Mouse (Mus musculus): Measurements from ENCODE around the gene Serping1. TPM values are rescaled to one million over a fixed set of nuclear protein-coding genes. Genes with fewer than 3 reads are reported as not detected.

Serping1 gene
- 64.6 and 93.7 TPM in 2 replicates for polyA plus RNA-seq (2012; rRNA removed)

- WGBS: 95% methylated on average over 9 of the region's 9 CpGs
- no peaks in the 10 kb centered on the region for H3K36me3 ChIP-seq (ENCODE audit: control insufficient read depth, insufficient read depth, low read length)
- DNase-seq: no peak
- H3K27ac ChIP-seq (ENCODE audit: control insufficient read depth, insufficient read depth, low read length): no peak within 1 kb of the TSS
- TF ChIP-seq CTCF (IDR thresholded peaks at IDR 0.05; ENCODE audit: borderline replicate concordance, control insufficient read depth, extremely low read depth, insufficient read depth, low read length, poor library complexity) (no peak), POLR2A (IDR thresholded peaks at IDR 0.05; ENCODE audit: control insufficient read depth, extremely low read depth, insufficient read depth, low read length, poor library complexity) (no peak)
- H3K4me1 ChIP-seq (replicated peaks; ENCODE audit: control insufficient read depth, insufficient read depth, low read length): no peaks in the 10 kb centered on the region
- no peaks in the 10 kb centered on the region for H3K27me3 ChIP-seq (ENCODE audit: control insufficient read depth, insufficient read depth, low read length)
- no peak within 1 kb of the TSS for H3K4me3 ChIP-seq (ENCODE audit: control insufficient read depth, insufficient read depth, low read length)
Measured at GRCm38 (mm10) chr2:84775241-84775640, at the start of gene Serping1. Serping1 (minus strand) TSS chr2:84775444.

GRCm38 (mm10) chr2:84823237-84823636, 48.0 kb upstream of the Serping1 start:
- TF ChIP-seq CTCF (IDR thresholded peaks at IDR 0.05; ENCODE audit: borderline replicate concordance, control insufficient read depth, extremely low read depth, insufficient read depth, low read length, poor library complexity) (no peak), POLR2A (IDR thresholded peaks at IDR 0.05; ENCODE audit: control insufficient read depth, extremely low read depth, insufficient read depth, low read length, poor library complexity) (no peak)
- no peaks in the 10 kb centered on the region for H3K36me3 ChIP-seq (ENCODE audit: control insufficient read depth, insufficient read depth, low read length)
- H3K4me3 ChIP-seq (ENCODE audit: control insufficient read depth, insufficient read depth, low read length): no peak overlapping the region
- DNase-seq: no peak
- H3K4me1 ChIP-seq (replicated peaks; ENCODE audit: control insufficient read depth, insufficient read depth, low read length): peaks cover 10% of the 10 kb centered on the region
- H3K27ac ChIP-seq (ENCODE audit: control insufficient read depth, insufficient read depth, low read length): no peak overlapping the region
- 0 out of 2 replicates have a peak, but pooled peaks cover 2% of the 10 kb centered on the region for H3K27me3 ChIP-seq (ENCODE audit: control insufficient read depth, insufficient read depth, low read length)
- 35% methylated on average over 2 of the region's 2 CpGs for WGBS

DNA sequence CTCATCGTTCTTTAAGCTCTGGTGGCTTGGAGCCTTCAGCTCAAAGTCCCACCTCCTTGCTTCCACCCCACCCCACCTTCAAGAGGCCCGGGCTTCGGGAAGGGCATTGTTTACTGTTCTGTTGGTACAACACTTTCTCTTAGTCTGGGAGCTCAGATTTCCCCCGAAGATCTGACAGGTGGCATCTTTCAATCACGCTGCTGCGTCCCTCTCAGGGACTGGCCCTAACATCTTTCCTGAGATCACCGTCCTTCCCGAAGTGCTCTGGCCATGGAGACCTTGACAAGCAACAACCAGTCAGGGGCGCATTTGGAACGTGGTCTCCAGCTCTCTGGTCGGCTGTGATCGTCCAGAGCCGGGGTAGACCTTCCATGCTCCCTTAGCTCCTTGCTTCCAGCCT, 47.3 kb upstream of the Serping1 start, which contains the start of gene Smtnl1:
Gene Smtnl1 (minus strand): TSS at position 101 of the 400 bp plus-strand sequence.
- H3K36me3 ChIP-seq (ENCODE audit: control insufficient read depth, insufficient read depth, low read length): no peaks in the 10 kb centered on the region
- H3K27me3 ChIP-seq (ENCODE audit: control insufficient read depth, insufficient read depth, low read length): 0 out of 2 replicates have a peak, but pooled peaks cover 2% of the 10 kb centered on the region
- H3K4me3 ChIP-seq (ENCODE audit: control insufficient read depth, insufficient read depth, low read length): no peak within 1 kb of the TSS
- no peak for TF ChIP-seq CTCF (IDR thresholded peaks at IDR 0.05; ENCODE audit: borderline replicate concordance, control insufficient read depth, extremely low read depth, insufficient read depth, low read length, poor library complexity)
- TF ChIP-seq POLR2A (IDR thresholded peaks at IDR 0.05; ENCODE audit: control insufficient read depth, extremely low read depth, insufficient read depth, low read length, poor library complexity): no peak
- H3K27ac ChIP-seq (ENCODE audit: control insufficient read depth, insufficient read depth, low read length): no peak within 1 kb of the TSS
- H3K4me1 ChIP-seq (replicated peaks; ENCODE audit: control insufficient read depth, insufficient read depth, low read length): peaks cover 9% of the 10 kb centered on the region
- no peak for DNase-seq
- 52% methylated on average over 13 of the region's 13 CpGs for WGBS

DNA sequence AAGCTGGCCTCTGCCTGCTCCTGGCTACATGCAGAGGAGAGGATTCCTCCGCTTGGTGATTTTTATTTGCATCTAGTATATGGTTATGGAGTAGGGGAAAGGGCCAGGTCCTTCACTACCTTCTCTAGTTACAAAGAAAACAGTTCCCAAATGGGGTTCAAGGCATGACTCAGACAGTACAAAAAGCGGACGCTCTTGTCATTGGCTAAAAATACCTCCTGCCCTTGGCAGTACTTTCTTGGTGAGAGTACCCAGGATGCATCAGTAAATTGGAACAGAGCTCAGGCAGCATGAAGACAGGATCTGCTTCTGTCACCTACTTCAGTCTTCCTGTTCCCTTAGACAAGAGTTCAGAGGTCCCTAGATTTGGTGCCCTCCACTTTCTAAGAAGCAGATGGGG, 44.6 kb upstream of the Serping1 start:
- H3K4me1 ChIP-seq (replicated peaks; ENCODE audit: control insufficient read depth, insufficient read depth, low read length): no peaks in the 10 kb centered on the region
- TF ChIP-seq CTCF (IDR thresholded peaks at IDR 0.05; ENCODE audit: borderline replicate concordance, control insufficient read depth, extremely low read depth, insufficient read depth, low read length, poor library complexity): no peak
- no peak for TF ChIP-seq POLR2A (IDR thresholded peaks at IDR 0.05; ENCODE audit: control insufficient read depth, extremely low read depth, insufficient read depth, low read length, poor library complexity)

GRCm38 (mm10) chr2:84812676-84813075, 37.4 kb upstream of the Serping1 start:
- no peak overlapping the region for H3K27ac ChIP-seq (ENCODE audit: control insufficient read depth, insufficient read depth, low read length)
- TF ChIP-seq POLR2A (IDR thresholded peaks at IDR 0.05; ENCODE audit: control insufficient read depth, extremely low read depth, insufficient read depth, low read length, poor library complexity) (no peak), CTCF (IDR thresholded peaks at IDR 0.05; ENCODE audit: borderline replicate concordance, control insufficient read depth, extremely low read depth, insufficient read depth, low read length, poor library complexity) (no peak)
- DNase-seq: no peak
- no peaks in the 10 kb centered on the region for H3K27me3 ChIP-seq (ENCODE audit: control insufficient read depth, insufficient read depth, low read length)
- peaks cover 7% of the 10 kb centered on the region for H3K4me1 ChIP-seq (replicated peaks; ENCODE audit: control insufficient read depth, insufficient read depth, low read length)
- no peaks in the 10 kb centered on the region for H3K36me3 ChIP-seq (ENCODE audit: control insufficient read depth, insufficient read depth, low read length)
- 94% methylated on average over 6 of the region's 6 CpGs for WGBS
- no peak overlapping the region for H3K4me3 ChIP-seq (ENCODE audit: control insufficient read depth, insufficient read depth, low read length)

More for the DNA sequence above, 44.6 kb upstream of the Serping1 start:
- 37% methylated on average over 3 of the region's 3 CpGs for WGBS
- Histone ChIP-seq H3K36me3 (ENCODE audit: control insufficient read depth, insufficient read depth, low read length) (no peaks in the 10 kb centered on the region), H3K27ac (ENCODE audit: control insufficient read depth, insufficient read depth, low read length) (no peak overlapping the region), H3K4me3 (ENCODE audit: control insufficient read depth, insufficient read depth, low read length) (no peak overlapping the region), H3K27me3 (ENCODE audit: control insufficient read depth, insufficient read depth, low read length) (0 out of 2 replicates have a peak, but pooled peaks cover 2% of the 10 kb centered on the region)
- no peak for DNase-seq

GRCm38 (mm10) chr2:84811880-84812279, 36.6 kb upstream of the Serping1 start:
- Histone ChIP-seq H3K4me1 (replicated peaks; ENCODE audit: control insufficient read depth, insufficient read depth, low read length) (peaks cover 7% of the 10 kb centered on the region), H3K4me3 (ENCODE audit: control insufficient read depth, insufficient read depth, low read length) (no peak overlapping the region), H3K36me3 (ENCODE audit: control insufficient read depth, insufficient read depth, low read length) (no peaks in the 10 kb centered on the region), H3K27ac (ENCODE audit: control insufficient read depth, insufficient read depth, low read length) (no peak overlapping the region), H3K27me3 (ENCODE audit: control insufficient read depth, insufficient read depth, low read length) (no peaks in the 10 kb centered on the region)
- no peak for TF ChIP-seq POLR2A (IDR thresholded peaks at IDR 0.05; ENCODE audit: control insufficient read depth, extremely low read depth, insufficient read depth, low read length, poor library complexity)
- no peak for TF ChIP-seq CTCF (IDR thresholded peaks at IDR 0.05; ENCODE audit: borderline replicate concordance, control insufficient read depth, extremely low read depth, insufficient read depth, low read length, poor library complexity)
- DNase-seq: no peak
- WGBS: 90% methylated on average over 7 of the region's 7 CpGs

All from thymus, adult 2 months (tissue).